Mouse (Mus musculus) adrenal gland (tissue): ENCODE results near the gene Myh7b.
"Not testable (repeated sequence)": the region's sequence is repeated elsewhere in the genome, so short reads cannot be mapped to it uniquely, and the experiment has no call there.

ENCODE experiments used
- intact Hi-C: fragments of 180-260 bp; cut with DNase I; formaldehyde crosslinking; loops from one replicate; pipeline ENCODE4 v1.15.1; 2025

Myh7b gene

GRCm38 (mm10) chr2:155603707-155604106 lies 7.3 kb upstream of the Myh7b start:
- intact Hi-C loops: no loop called here

DNA sequence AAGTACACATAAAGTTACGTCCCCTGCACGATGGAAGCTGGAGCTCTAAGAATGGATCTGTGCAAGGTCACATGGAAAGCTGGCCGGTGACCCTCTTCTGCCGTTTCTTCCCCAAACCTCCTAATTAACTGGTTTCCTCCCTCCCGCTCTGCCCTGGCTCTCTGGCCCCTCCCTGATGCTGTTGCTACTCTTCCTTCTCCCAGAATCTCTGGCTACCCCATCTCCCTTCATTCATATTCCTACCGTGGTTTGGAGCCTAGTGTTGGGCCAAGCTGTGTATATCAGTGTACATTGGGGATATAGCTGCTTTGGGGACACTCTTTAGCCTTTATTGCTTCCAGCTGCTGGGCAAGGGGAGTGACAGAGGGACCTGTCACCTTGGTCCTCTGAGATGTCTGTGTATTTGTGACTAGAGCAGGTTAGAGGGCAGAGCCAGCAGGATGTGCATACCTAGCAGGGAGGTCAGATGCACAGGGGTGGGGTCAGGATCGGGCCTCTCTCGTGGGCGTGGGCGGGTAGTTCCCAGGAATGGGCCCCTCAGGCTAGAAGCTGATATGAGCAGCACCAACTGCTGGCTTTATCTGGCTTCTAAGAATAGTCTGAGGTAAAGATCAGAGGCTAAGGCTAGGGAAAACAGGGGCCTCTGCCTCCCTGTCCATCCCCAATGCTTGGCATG lies 6.3 kb upstream of the Myh7b start:
- intact Hi-C loops: no loop called here

DNA sequence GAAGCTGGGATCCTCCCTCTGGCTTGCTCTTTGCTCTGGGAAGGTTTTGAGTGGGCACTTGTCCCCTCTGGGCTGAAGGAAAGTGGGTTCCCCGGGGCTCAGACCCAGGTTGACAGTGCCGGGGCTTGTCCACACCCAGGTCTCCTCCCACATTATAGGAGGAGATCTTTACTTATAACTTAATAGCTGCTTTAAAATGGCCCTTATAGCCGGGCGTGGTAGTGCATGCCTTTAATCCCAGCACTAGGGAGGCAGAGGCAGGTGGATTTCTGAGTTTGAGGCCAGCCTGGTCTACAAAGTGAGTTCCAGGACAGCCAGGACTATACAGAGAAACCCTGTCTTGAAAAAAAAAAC lies 5.8 kb upstream of the Myh7b start:
- intact Hi-C loops: not testable (repeated sequence)

DNA sequence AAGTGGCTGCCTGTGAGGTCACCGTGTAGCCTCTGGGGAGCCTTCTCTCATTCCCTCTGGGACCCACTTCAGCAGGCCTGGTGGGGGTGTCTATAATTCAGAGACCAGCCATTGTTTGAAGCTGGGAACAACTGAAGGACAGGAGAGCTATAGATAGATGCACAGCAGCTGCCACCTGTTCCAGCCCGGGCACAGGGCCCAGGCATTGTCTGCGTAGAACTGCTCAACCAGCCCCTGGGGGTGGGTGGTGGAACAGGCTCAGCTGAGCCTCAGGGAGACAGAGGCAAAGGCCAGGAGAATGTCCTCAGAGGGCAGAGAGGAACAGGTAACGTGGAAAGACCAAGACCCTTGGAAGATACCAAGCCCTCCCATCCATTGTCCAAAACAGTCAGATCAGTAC lies 4.7 kb upstream of the Myh7b start:
- intact Hi-C loops: no loop called here

DNA sequence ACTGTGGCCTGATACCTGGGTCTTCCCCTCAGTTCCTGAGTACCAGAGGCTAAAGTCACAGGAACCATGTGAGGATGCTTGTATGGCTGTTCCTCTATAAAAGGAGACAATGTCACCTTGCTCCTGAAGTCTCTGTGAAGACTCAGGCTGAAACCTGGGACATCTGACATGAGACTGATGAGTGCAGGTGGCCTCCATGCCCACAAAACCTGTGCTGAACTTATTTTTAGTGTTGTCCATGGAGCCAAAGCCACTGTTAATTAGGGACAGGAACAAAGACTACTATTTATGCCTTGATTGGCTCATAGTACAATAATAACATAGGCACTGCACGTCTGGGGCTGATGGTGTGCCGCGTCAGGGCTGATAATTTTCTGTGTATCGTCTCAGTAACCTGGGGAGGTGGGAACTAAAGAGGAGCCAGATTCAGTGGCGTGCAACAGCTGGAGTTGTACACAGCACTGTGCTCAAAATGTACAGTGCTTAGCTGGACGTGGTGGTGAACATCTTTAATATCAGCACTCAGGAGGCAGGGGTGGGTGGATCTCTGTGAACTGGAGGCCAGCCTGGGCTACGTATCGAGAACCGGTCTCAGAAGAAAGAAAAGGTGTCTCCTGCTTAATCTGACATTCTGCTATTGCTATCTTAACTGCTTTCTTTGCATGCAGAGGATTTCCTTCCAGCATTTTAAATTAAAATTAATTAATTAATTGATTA lies 980 bp downstream of the Myh7b start:
- intact Hi-C loops: no loop called here

- intact Hi-C loops: no loop called here
These were observed 2.3 kb downstream of the Myh7b start for GRCm38 (mm10) chr2:155613326-155613755.

- intact Hi-C loops: no loop called here
These were observed 2.9 kb downstream of the Myh7b start for GRCm38 (mm10) chr2:155613953-155614352.

DNA sequence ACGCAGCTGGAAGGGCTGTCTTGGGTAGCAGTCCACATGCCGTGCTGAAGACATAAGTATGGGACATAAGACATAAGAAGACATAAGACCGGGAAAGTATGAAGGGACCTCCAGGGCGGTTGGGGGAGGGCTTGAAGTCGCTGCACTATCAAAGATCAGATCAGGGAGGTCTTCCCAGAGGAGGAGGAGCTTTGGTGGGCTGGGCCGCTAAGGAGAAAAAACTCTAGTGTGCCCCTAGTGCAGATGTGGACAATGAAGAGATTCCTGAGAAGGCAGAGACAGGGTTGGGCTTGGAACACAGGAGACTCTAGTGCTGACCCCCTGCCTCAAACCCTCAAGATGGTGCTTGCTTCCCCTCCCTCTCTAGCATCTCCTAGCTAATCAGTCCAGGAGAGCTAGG lies 6.0 kb downstream of the Myh7b start:
- intact Hi-C loops: no loop called here

DNA sequence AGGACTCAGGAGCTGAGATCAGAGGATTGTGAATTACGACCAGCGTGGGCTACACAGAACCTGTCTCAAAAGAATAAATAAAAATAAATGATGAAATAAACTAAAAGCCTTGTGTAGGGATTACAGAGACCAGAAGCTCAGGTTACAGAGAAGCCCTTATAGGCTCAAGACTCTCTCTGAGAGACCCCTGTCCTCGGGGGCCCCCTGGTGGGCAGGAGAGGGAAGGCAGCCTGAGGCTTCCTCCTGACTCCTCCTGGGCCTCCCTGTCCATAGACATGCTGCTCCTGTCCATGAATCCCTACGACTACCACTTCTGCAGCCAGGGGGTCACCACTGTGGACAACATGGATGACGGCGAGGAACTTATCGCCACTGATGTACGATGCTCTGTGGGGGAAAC lies 8.8 kb downstream of the Myh7b start:
- intact Hi-C loops: loop anchor here (2.0 kb wide), 1 partner anchor 103 kb away; the partner anchor contains the start of gene Acss2

DNA sequence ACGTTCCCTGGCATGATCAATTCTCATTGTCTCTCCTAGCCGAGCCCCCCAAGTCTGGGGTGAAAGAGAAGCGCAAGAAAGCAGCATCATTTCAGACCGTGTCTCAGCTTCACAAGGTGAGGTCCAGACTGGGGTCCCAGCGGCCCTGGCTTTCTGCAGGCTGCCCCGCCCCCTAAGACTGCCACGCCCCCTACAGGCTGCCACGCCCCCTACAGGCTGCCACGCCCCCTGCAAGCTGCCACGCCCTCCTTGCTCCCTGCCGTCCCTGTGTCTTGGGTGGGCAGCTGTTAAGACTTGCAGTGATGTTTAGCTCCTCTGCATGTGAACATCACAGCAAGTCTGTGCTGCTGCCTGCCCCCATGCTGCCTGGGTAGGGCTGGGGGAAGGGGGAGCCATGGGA lies 11.6 kb downstream of the Myh7b start:
- intact Hi-C loops: no loop called here

DNA sequence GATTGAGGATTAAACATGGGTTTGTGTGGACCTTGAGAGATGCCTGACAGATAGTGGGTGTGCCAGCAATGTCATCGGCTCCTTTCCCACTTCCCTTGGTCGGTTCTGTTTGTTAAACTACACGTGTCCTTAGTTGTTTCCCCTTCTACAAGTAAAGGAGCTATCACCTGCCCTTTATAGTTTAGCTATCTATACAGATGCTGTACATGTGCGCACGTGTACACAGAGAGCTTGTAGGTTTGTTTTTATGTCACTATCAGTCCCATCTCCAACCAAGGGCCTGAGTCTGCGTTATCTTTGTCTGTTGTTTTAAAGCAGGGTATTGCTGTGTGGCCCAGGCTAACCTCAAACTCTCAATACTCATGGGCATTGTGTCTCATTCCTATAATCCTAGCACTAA lies 13.0 kb downstream of the Myh7b start:
- intact Hi-C loops: no loop called here

DNA sequence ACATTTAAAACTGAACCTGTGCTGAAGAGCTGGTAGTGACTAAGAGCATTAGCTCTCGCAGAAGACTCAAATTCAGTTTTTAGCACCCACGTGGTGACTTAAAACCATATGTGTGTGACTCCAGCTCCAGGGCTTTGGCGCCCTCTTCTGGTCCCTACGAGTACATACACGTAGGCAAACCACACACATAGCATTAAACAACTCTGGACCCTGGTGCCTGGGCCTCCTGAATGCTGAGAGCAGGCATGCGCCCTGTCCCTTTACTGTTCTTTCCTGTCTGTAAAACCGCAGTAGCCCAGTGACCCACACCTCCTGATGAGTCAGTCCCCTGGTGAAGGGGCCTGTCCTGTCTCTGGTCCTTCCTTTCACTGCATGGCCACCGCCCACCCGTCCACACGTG lies 13.7 kb downstream of the Myh7b start:
- intact Hi-C loops: no loop called here

DNA sequence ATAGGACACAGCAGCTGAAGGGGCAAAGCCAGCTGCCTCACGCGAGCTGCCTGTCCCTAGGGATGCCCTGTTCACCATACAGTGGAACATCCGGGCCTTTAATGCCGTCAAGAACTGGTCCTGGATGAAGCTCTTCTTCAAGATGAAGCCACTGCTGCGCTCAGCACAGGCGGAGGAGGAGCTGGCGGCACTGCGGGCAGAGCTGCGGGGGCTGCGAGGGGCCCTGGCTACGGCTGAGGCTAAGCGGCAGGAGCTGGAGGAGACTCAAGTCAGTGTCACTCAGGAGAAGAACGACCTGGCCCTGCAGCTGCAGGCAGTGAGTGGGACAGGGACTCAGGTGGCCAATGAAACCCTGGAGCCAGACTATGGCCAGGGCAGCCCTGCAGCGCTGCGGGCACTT lies 15.3 kb downstream of the Myh7b start:
- intact Hi-C loops: loop anchor here (2.0 kb wide), 1 partner anchor 113 kb away; no protein-coding TSS in a partner anchor

DNA sequence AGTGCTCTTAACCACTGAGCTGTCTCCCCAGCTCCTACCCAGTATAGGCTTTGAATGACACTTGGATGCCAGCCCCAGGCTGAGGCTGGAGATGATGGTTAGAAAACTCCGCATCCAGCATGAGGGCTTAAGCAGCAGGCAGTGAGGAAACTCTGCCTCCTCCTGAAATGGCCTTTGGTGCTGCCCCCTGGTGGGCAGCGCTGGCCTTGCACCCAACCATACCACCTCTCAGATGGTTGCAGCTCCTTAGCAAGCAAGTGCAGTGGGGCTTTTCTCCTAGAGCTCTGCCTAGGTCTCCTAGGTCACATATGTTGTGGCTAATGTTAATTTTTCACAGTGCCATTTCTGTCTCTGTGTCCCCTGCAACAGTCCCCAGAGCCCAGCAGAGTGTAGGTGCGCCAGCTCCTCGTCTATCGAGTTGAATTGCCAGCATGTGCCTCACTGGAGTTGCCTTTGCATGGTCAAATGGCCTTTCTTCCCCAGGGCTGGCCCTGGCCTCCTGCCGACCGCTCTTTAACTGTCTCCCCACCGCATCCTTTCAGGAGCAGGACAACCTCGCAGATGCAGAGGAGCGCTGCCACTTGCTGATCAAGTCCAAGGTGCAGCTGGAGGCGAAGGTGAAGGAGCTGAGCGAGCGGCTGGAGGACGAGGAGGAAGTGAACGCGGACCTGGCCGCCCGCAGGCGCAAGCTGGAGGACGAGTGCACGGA lies 16.2 kb downstream of the Myh7b start:
- intact Hi-C loops: loop anchor here (2.0 kb wide), 1 partner anchor 114 kb away; no protein-coding TSS in a partner anchor

DNA sequence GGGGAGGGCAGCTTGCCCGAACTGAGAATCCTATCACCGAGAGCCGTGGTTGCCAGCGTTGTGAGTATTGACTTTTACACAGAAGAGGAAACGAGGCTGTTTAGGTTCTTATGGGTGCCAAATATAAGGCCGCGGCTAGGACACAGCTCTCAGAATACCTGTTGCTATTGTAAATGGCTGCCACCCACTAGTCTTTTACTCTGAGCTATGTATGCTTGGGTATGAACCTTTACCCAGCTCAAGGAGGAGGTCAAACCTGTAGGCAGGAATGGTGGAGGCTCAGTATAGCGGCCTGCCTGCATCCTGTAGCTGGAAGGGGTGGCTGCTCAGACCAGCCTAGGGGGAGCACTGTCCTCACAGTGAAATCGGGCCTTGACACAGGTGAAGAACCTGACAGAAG lies 17.1 kb downstream of the Myh7b start:
- intact Hi-C loops: no loop called here

GRCm38 (mm10) chr2:155628519-155628918 lies 17.5 kb downstream of the Myh7b start:
- intact Hi-C loops: no loop called here

DNA sequence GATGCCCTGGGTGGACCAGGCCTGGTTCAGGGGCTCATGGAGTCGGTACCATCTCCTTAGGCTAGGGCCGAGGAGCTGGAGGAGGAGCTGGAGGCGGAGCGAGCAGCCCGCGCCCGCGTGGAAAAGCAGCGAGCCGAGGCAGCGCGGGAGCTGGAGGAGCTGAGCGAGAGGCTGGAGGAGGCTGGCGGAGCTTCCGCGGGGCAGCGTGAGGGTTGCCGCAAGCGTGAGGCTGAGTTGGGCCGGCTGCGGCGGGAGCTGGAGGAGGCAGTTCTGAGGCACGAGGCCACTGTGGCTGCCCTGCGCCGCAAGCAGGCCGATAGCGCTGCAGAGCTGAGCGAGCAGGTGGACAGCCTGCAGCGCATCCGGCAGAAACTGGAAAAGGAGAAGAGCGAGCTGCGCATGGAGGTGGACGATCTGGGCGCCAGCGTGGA lies 18.2 kb downstream of the Myh7b start:
- intact Hi-C loops: no loop called here

GRCm38 (mm10) chr2:155630153-155630552 lies 19.1 kb downstream of the Myh7b start:
- intact Hi-C loops: no loop called here

DNA sequence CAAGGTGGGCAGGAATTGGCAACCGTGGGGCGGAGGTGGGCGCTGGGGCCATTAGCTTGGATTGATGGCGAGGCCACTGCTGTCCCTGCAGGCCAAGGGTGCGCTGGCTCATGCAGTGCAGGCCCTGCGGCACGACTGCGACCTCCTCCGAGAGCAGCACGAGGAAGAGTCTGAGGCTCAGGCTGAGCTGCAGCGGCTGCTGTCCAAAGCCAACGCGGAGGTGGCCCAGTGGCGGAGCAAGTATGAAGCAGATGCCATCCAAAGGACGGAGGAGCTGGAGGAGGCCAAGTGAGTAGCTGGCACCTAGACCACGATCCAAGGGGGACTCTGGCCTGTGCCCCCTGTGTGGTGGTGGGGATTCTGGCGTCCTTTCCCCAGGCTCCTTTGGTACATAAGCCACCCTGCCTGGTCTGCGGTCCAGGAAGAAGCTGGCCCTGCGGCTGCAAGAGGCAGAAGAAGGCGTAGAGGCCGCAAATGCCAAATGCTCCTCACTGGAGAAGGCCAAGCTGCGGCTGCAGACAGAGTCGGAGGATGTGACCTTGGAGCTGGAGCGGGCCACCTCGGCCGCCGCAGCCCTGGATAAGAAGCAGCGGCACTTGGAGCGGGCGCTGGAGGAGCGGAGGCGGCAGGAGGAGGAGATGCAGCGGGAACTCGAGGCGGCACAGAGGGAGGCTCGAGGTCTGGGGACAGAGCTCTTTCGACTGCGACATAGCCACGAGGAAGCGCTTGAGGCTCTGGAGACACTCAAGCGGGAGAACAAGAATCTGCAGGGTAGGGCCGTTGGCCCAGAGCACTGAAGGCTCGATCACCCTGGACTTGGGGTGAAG lies 19.8 kb downstream of the Myh7b start:
- intact Hi-C loops: no loop called here

- intact Hi-C loops: no loop called here
These were observed 21.3 kb downstream of the Myh7b start for GRCm38 (mm10) chr2:155632138-155632936.

DNA sequence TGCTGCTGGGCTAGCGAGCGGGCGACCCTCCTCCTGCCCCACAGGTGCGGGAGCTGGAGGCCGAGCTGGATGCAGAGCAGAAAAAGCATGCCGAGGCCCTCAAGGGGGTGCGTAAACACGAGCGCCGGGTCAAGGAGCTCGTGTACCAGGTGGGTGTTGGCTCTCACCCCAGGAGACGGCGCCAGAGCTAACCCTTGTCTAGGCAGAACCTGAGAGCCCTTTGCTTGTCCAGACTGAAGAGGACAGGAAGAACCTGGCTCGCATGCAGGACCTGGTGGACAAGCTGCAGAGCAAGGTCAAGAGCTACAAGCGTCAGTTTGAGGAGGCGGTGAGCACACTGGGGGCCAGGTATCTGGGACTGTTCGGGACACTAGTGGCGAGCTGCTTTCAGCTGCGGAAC lies 22.1 kb downstream of the Myh7b start:
- intact Hi-C loops: no loop called here
